Mouse (Mus musculus) erythroblast, embryonic 14.5 days (primary cell): ENCODE data around the gene Smyd4.

Source experiments
- GATA1 ChIP-seq: IDR thresholded peaks from 2 replicates; pipeline ENCODE4 v1.6.1; 2012; ENCODE audit warnings: low read length, inconsistent platforms, mixed read lengths
- TAL1 ChIP-seq: IDR thresholded peaks from 3 replicates; pipeline ENCODE4 v1.6.1; 2012; ENCODE audit warnings: low read length, inconsistent platforms, mixed read lengths

DNA sequence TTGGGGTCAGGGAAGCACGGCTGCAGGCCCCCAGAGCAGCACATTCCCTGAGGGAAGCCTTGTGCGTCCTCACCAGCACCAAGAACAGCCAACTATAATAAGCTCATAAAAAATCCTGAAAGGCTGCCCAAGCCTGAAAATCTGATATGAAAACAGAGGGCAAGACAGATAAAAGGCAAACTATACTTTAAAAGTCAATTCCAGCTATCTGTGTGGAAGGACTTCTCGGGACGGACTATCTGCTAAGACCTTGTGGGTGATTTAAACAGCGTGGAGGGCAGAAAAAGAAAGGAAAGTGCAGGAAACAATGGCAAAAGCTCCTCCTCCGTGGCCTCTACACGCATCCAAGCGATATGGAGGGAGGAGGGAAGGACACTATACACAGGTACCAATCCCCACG, 43.4 kb upstream of the Smyd4 start:
- TF ChIP-seq TAL1 (no peak), GATA1 (no peak)
